Mouse (Mus musculus): ENCODE measurements around the gene Nmur1. TPM values are rescaled to one million over a fixed set of nuclear protein-coding genes. Genes with fewer than 3 reads are reported as not detected.
A peak's percentile ranks its signal among the peaks of the same experiment; 100 is the strongest.

The Nmur1 gene
- polyA plus RNA-seq, 1 experiment, result 0.11 TPM

- TF ChIP-seq CTCF (IDR thresholded peaks at IDR 0.05; ENCODE audit: borderline replicate concordance, extremely low read depth, insufficient read depth, insufficient read length) (no peak), POLR2A (IDR thresholded peaks at IDR 0.05; ENCODE audit: borderline replicate concordance, extremely low read depth, insufficient read depth, insufficient read length, poor library complexity, severe bottlenecking) (no peak)
- DNase-seq (ENCODE audit: low read depth), result no peak
These were observed 1.7 kb downstream of the Nmur1 start for GRCm38 (mm10) chr1:86424336-86424735.

GRCm38 (mm10) chr1:86423879-86424278 lies 2.1 kb downstream of the Nmur1 start:
- TF ChIP-seq POLR2A (IDR thresholded peaks at IDR 0.05; ENCODE audit: borderline replicate concordance, extremely low read depth, insufficient read depth, insufficient read length, poor library complexity, severe bottlenecking) (no peak), CTCF (IDR thresholded peaks at IDR 0.05; ENCODE audit: borderline replicate concordance, extremely low read depth, insufficient read depth, insufficient read length) (no peak)
- DNase-seq (ENCODE audit: low read depth), result no peak

- TF ChIP-seq POLR2A (IDR thresholded peaks at IDR 0.05; ENCODE audit: borderline replicate concordance, extremely low read depth, insufficient read depth, insufficient read length, poor library complexity, severe bottlenecking) (no peak), CTCF (IDR thresholded peaks at IDR 0.05; ENCODE audit: borderline replicate concordance, extremely low read depth, insufficient read depth, insufficient read length) (no peak)
- no peak for DNase-seq (ENCODE audit: low read depth)
These were observed 5.0 kb downstream of the Nmur1 start for GRCm38 (mm10) chr1:86421007-86421406.

- no peak for TF ChIP-seq POLR2A (IDR thresholded peaks at IDR 0.05; ENCODE audit: borderline replicate concordance, extremely low read depth, insufficient read depth, insufficient read length, poor library complexity, severe bottlenecking)
- peak; percentile 77; the same call in 1 of the 2 replicates for TF ChIP-seq CTCF (IDR thresholded peaks at IDR 0.05; ENCODE audit: borderline replicate concordance, extremely low read depth, insufficient read depth, insufficient read length)
- DNase-seq (ENCODE audit: low read depth), result peak; percentile 58
These were observed 9.7 kb downstream of the Nmur1 start for GRCm38 (mm10) chr1:86416321-86416720.

GRCm38 (mm10) chr1:86415612-86416184 lies 10.3 kb downstream of the Nmur1 start:
- TF ChIP-seq CTCF (IDR thresholded peaks at IDR 0.05; ENCODE audit: borderline replicate concordance, extremely low read depth, insufficient read depth, insufficient read length) (peak; percentile 42; the same call in 1 of the 2 replicates), POLR2A (IDR thresholded peaks at IDR 0.05; ENCODE audit: borderline replicate concordance, extremely low read depth, insufficient read depth, insufficient read length, poor library complexity, severe bottlenecking) (no peak)
- DNase-seq (ENCODE audit: low read depth), result no peak

GRCm38 (mm10) chr1:86415144-86415543 lies 10.9 kb downstream of the Nmur1 start:
- TF ChIP-seq CTCF (IDR thresholded peaks at IDR 0.05; ENCODE audit: borderline replicate concordance, extremely low read depth, insufficient read depth, insufficient read length), result no peak
- no peak for TF ChIP-seq POLR2A (IDR thresholded peaks at IDR 0.05; ENCODE audit: borderline replicate concordance, extremely low read depth, insufficient read depth, insufficient read length, poor library complexity, severe bottlenecking)
- no peak for DNase-seq (ENCODE audit: low read depth)

GRCm38 (mm10) chr1:86414715-86415114 lies 11.3 kb downstream of the Nmur1 start:
- no peak for DNase-seq (ENCODE audit: low read depth)
- TF ChIP-seq CTCF (IDR thresholded peaks at IDR 0.05; ENCODE audit: borderline replicate concordance, extremely low read depth, insufficient read depth, insufficient read length) (no peak), POLR2A (IDR thresholded peaks at IDR 0.05; ENCODE audit: borderline replicate concordance, extremely low read depth, insufficient read depth, insufficient read length, poor library complexity, severe bottlenecking) (no peak)

GRCm38 (mm10) chr1:86409476-86409875 lies 16.6 kb downstream of the Nmur1 start:
- TF ChIP-seq POLR2A (IDR thresholded peaks at IDR 0.05; ENCODE audit: borderline replicate concordance, extremely low read depth, insufficient read depth, insufficient read length, poor library complexity, severe bottlenecking) (no peak), CTCF (IDR thresholded peaks at IDR 0.05; ENCODE audit: borderline replicate concordance, extremely low read depth, insufficient read depth, insufficient read length) (no peak)
- DNase-seq (ENCODE audit: low read depth), result no peak

GRCm38 (mm10) chr1:86408515-86408914 lies 17.5 kb downstream of the Nmur1 start:
- TF ChIP-seq POLR2A (IDR thresholded peaks at IDR 0.05; ENCODE audit: borderline replicate concordance, extremely low read depth, insufficient read depth, insufficient read length, poor library complexity, severe bottlenecking), result no peak
- TF ChIP-seq CTCF (IDR thresholded peaks at IDR 0.05; ENCODE audit: borderline replicate concordance, extremely low read depth, insufficient read depth, insufficient read length), result no peak
- DNase-seq (ENCODE audit: low read depth), result no peak

- DNase-seq (ENCODE audit: low read depth), result no peak
- no peak for TF ChIP-seq POLR2A (IDR thresholded peaks at IDR 0.05; ENCODE audit: borderline replicate concordance, extremely low read depth, insufficient read depth, insufficient read length, poor library complexity, severe bottlenecking)
- no peak for TF ChIP-seq CTCF (IDR thresholded peaks at IDR 0.05; ENCODE audit: borderline replicate concordance, extremely low read depth, insufficient read depth, insufficient read length)
These were observed 19.1 kb downstream of the Nmur1 start for GRCm38 (mm10) chr1:86406914-86407313.

GRCm38 (mm10) chr1:86406313-86406712 lies 19.7 kb downstream of the Nmur1 start:
- DNase-seq (ENCODE audit: low read depth), result no peak
- TF ChIP-seq POLR2A (IDR thresholded peaks at IDR 0.05; ENCODE audit: borderline replicate concordance, extremely low read depth, insufficient read depth, insufficient read length, poor library complexity, severe bottlenecking), result no peak
- TF ChIP-seq CTCF (IDR thresholded peaks at IDR 0.05; ENCODE audit: borderline replicate concordance, extremely low read depth, insufficient read depth, insufficient read length), result no peak

- DNase-seq (ENCODE audit: low read depth), result no peak
- TF ChIP-seq POLR2A (IDR thresholded peaks at IDR 0.05; ENCODE audit: borderline replicate concordance, extremely low read depth, insufficient read depth, insufficient read length, poor library complexity, severe bottlenecking) (no peak), CTCF (IDR thresholded peaks at IDR 0.05; ENCODE audit: borderline replicate concordance, extremely low read depth, insufficient read depth, insufficient read length) (peak; percentile 50; the same call in 1 of the 2 replicates)
These were observed 21.2 kb downstream of the Nmur1 start for GRCm38 (mm10) chr1:86404834-86405233.

Measured in brain, embryonic 14.5 days (tissue).